Mouse (Mus musculus) G1E (cell line): Measurements from ENCODE around the gene Zic1.

Source experiments
- CTCF ChIP-seq: IDR thresholded peaks from 2 replicates; pipeline ENCODE4 v1.5.1; 2012; ENCODE audit warnings: low read depth, low read length, inconsistent platforms, mixed read lengths
- GATA1 ChIP-seq: IDR thresholded peaks from 2 replicates; pipeline ENCODE4 v1.6.1; 2012; ENCODE audit warnings: borderline replicate concordance, low read length, inconsistent platforms, mixed read lengths
- GATA2 ChIP-seq: IDR thresholded peaks from 2 replicates; pipeline ENCODE4 v1.6.1; 2012; ENCODE audit warnings: low read depth, low read length, inconsistent platforms, borderline replicate concordance
- POLR2AphosphoS5 ChIP-seq: IDR thresholded peaks from 2 replicates; pipeline ENCODE4 v1.6.1; 2012; ENCODE audit warnings: low read depth, low read length, inconsistent platforms; ENCODE audit not compliant: insufficient replicate concordance
- TAL1 ChIP-seq: conservative IDR thresholded peaks from 2 replicates; pipeline ENCODE4 v1.6.1; 2012; ENCODE audit warnings: low read depth, low read length, inconsistent platforms, mixed read lengths

DNA sequence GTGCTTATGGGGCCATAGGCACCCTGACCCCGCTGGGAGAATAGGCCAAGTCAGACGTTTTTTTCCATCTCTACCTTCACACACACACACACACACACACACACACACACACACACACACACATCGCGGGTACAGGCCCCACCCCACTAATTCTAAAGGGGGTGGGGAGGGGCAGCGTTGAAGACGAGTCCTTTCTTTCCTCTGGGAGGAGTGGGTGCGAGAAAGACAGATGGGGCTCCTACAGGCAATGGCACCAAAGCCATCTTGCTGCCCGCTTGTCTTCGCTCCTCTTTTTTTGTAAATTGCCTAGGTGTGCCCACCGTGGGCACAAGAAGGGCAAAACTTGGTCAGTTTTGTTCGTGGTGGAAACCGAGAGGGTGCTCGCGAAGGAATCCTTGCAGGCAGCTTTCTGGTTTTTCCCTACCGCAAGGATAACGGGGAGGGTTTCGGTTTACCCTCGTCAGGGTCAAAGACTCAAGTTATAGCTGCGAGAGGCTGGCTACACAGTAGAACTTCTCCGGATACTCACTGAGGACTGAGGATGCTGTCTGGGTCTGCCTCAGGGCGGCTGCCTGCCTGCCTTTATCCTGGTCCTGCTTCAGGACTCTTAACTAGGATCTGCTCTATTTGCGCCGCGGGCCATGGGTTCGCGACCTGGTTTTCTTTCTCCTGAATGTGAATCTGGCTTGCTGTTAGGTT, 3.8 kb upstream of the Zic1 start:
- no peak for TF ChIP-seq POLR2AphosphoS5
- TF ChIP-seq GATA1, result no peak
- TF ChIP-seq GATA2, result no peak
- no peak for TF ChIP-seq TAL1
- TF ChIP-seq CTCF, result no peak
